Mouse (Mus musculus) G1E (cell line): ENCODE data around the gene Thrb. TPM values are rescaled to one million over a fixed set of nuclear protein-coding genes. Genes with fewer than 3 reads are reported as not detected.

Source experiments
- ATAC-seq: 2 replicates; pipeline ENCODE4 v1.8.0; 2016; ENCODE audit warnings: mild to moderate bottlenecking; ENCODE audit not compliant: insufficient number of reproducible peaks, poor library complexity, low FRiP score, severe bottlenecking; ENCODE audit errors: extremely low read depth
- DNase-seq: peaks from one replicate; pipeline ENCODE4 v3.0.0; 2012; ENCODE audit warnings: low spot score
- H3K27me3 ChIP-seq: 2 replicates; pipeline ENCODE4 v1.6.1; 2012; ENCODE audit warnings: mild to moderate bottlenecking, low read length, inconsistent platforms; ENCODE audit not compliant: insufficient read depth
- H3K36me3 ChIP-seq: replicated peaks from 2 replicates; pipeline ENCODE3; 2012; ENCODE audit warnings: mild to moderate bottlenecking, inconsistent platforms
- H3K4me1 ChIP-seq: 2 replicates; pipeline ENCODE4 v1.6.1; 2012; ENCODE audit warnings: low read depth, low read length, inconsistent platforms, mixed read lengths; ENCODE audit not compliant: insufficient read depth
- H3K4me3 ChIP-seq: 2 replicates; pipeline ENCODE4 v1.5.1; 2012; ENCODE audit warnings: low read depth, mild to moderate bottlenecking, inconsistent platforms, low read length, moderate library complexity, mixed read lengths
- H3K9me3 ChIP-seq: replicated peaks from 2 replicates; pipeline ENCODE4 v1.6.1; 2012; ENCODE audit warnings: inconsistent platforms
- CTCF ChIP-seq: IDR thresholded peaks from 2 replicates; pipeline ENCODE4 v1.5.1; 2012; ENCODE audit warnings: low read depth, low read length, inconsistent platforms, mixed read lengths
- GATA1 ChIP-seq: IDR thresholded peaks from 2 replicates; pipeline ENCODE4 v1.6.1; 2012; ENCODE audit warnings: borderline replicate concordance, low read length, inconsistent platforms, mixed read lengths
- GATA2 ChIP-seq: IDR thresholded peaks from 2 replicates; pipeline ENCODE4 v1.6.1; 2012; ENCODE audit warnings: low read depth, low read length, inconsistent platforms, borderline replicate concordance
- POLR2AphosphoS5 ChIP-seq: IDR thresholded peaks from 2 replicates; pipeline ENCODE4 v1.6.1; 2012; ENCODE audit warnings: low read depth, low read length, inconsistent platforms; ENCODE audit not compliant: insufficient replicate concordance
- TAL1 ChIP-seq: conservative IDR thresholded peaks from 2 replicates; pipeline ENCODE4 v1.6.1; 2012; ENCODE audit warnings: low read depth, low read length, inconsistent platforms, mixed read lengths
- polyA plus RNA-seq: library from polyadenylated mRNA; stranded (reverse); fragments of >175 nt; gene quantifications from 2 replicates; pipeline ENCODE4 v1.2.3, GENCODE M21; 2012
- total RNA-seq, 2 experiments: library from RNA; stranded (forward) in 1 of 2; stranded (reverse) in 1 of 2; fragments of 200-1000 nt in 1 of 2; fragments of >200 nt in 1 of 2; fragmentation: Nextera tagmentation in 1 of 2; gene quantifications; 2 replicates each; pipeline ENCODE4 v1.2.3; 2014 to 2017

The Thrb gene
- total and polyA plus RNA-seq, 3 experiments = 6.3 to 26.7 (median 7.0) TPM

DNA sequence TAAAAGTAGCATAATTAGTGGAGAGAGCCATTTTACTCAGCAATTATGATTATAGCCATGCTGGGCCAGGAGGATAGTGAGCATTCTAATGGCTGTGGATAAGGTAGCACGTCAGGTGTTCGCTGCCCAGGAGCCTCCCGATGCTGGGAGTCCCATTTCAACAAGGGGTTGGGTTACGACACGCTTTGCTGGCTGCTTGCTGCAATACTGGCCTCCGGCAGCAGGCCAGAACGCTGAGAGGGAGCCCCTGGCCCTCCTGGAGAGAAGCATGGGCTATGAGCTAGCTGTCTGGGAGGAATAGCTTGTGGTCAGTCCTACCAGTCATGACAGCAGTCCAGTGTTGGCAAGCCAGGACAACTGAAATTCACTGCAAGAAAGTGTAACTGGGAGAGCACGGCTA is 187.2 kb downstream of the Thrb start:
- no peaks in the 10 kb centered on the region; the same call in 1 of the 2 replicates for H3K4me1 ChIP-seq
- TF ChIP-seq GATA2 = no peak
- no peak for TF ChIP-seq GATA1
- TF ChIP-seq TAL1 = no peak
- no peak for TF ChIP-seq POLR2AphosphoS5
- TF ChIP-seq CTCF = no peak
- DNase-seq (no peak), ATAC-seq (no peak)
- H3K4me3 ChIP-seq = no peak overlapping the region
- no peaks in the 10 kb centered on the region for H3K27me3 ChIP-seq
- no peaks in the 10 kb centered on the region for H3K36me3 ChIP-seq
- no peaks in the 10 kb centered on the region for H3K9me3 ChIP-seq

GRCm38 (mm10) chr14:17850355-17850754 is 190.3 kb downstream of the Thrb start:
- TF ChIP-seq GATA2 (no peak), CTCF (no peak), TAL1 (no peak), GATA1 (no peak), POLR2AphosphoS5 (no peak)
- Histone ChIP-seq H3K36me3 (no peaks in the 10 kb centered on the region), H3K4me1 (no peaks in the 10 kb centered on the region), H3K9me3 (no peaks in the 10 kb centered on the region), H3K4me3 (no peak overlapping the region), H3K27me3 (no peaks in the 10 kb centered on the region)
- DNase-seq (no peak), ATAC-seq (no peak)

DNA sequence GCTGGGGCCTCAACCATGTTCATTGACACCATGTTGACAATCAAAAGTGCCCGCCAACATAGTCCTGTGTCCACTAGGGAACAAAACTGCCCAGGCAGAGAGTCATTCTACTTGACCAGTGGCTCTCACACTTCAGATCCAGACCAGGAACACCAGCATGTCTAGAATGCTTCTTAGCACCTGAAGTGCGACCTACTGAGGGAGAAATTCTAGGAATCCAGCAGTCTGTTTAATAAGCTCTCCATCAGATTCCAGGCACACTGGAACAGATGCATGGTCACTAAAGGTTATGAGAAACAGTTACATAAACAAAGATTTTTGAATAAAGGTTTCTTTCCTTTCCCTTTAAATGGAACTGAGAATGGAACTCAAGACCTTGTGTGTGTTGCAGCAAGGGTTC is 192.2 kb downstream of the Thrb start:
- no peak for ATAC-seq
- Histone ChIP-seq H3K9me3 (no peaks in the 10 kb centered on the region), H3K27me3 (no peaks in the 10 kb centered on the region), H3K4me1 (no peaks in the 10 kb centered on the region), H3K36me3 (no peaks in the 10 kb centered on the region), H3K4me3 (no peak overlapping the region)
- DNase-seq = no peak
- no peak for TF ChIP-seq GATA1
- TF ChIP-seq CTCF = no peak
- TF ChIP-seq POLR2AphosphoS5 = no peak
- no peak for TF ChIP-seq GATA2
- TF ChIP-seq TAL1 = no peak

DNA sequence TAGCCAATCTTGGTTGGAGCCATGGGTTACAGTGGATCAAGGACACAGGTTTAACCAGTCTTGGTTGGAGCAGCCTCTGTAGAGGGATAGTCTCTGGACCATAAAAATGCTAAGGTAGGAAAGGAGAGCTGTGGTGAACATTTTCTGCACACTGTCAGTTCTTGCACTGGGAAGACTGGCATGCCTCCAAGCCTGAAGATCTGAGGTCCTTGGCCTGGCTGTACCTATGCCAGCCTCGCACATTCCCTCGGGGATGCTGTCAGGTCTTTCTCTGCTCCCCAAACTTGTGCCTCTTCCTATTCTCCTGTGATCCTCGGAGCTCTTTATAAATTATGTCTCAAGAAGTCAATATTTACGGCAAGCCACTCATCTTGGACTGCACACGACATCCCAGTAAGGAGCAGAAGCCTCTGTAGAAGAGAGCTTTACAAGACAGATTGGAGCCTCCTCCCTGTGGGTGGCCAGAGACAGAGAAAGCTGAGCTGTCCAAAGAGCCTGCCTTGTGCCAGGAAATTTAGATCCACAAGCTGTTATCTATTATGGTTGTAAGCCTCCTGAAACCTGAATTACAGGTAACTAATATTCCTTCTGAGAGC is 199.8 kb downstream of the Thrb start:
- TF ChIP-seq GATA2 = no peak
- no peak for TF ChIP-seq POLR2AphosphoS5
- TF ChIP-seq TAL1 = no peak
- TF ChIP-seq GATA1 = no peak
- TF ChIP-seq CTCF = no peak
- no peak for DNase-seq
- Histone ChIP-seq H3K4me3 (no peak overlapping the region), H3K36me3 (no peaks in the 10 kb centered on the region), H3K4me1 (no peaks in the 10 kb centered on the region), H3K9me3 (no peaks in the 10 kb centered on the region), H3K27me3 (no peaks in the 10 kb centered on the region)
- no peak for ATAC-seq

DNA sequence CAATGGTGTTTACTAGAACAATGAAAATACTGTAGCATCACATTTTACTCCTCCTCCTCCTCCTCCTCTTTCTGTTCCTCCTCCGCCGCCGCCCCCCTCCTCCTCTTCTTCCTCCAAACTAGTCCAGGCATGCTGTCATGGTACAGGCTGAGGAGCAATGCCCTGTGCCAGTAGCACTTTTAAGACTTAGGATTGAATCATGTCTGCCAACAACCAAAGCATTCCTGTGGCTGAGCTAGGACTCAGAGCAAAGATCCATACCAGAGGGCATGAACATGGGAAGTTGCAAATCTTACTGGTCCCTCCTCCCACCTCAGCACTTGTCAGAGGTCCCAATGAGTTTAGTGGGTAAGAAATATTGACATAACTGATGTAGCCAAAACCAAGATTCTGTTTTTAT is 202.6 kb downstream of the Thrb start:
- DNase-seq = no peak
- ATAC-seq = no peak
- Histone ChIP-seq H3K4me1 (no peaks in the 10 kb centered on the region), H3K9me3 (no peaks in the 10 kb centered on the region), H3K4me3 (no peak overlapping the region), H3K27me3 (no peaks in the 10 kb centered on the region), H3K36me3 (no peaks in the 10 kb centered on the region)
- TF ChIP-seq GATA1 = no peak
- TF ChIP-seq TAL1 = no peak
- no peak for TF ChIP-seq POLR2AphosphoS5
- TF ChIP-seq GATA2 = no peak
- TF ChIP-seq CTCF = no peak

GRCm38 (mm10) chr14:17863701-17864320 is 203.8 kb downstream of the Thrb start:
- H3K4me3 ChIP-seq = no peak overlapping the region
- no peak for TF ChIP-seq GATA2
- TF ChIP-seq GATA1 = no peak
- no peak for TF ChIP-seq TAL1
- TF ChIP-seq POLR2AphosphoS5 = no peak
- no peak for TF ChIP-seq CTCF
- H3K9me3 ChIP-seq = no peaks in the 10 kb centered on the region
- no peaks in the 10 kb centered on the region for H3K4me1 ChIP-seq
- no peaks in the 10 kb centered on the region for H3K36me3 ChIP-seq
- no peaks in the 10 kb centered on the region for H3K27me3 ChIP-seq
- DNase-seq (no peak), ATAC-seq (no peak)
